Mouse (Mus musculus) adrenal gland, adult 2 months (tissue): ENCODE data around the gene Lect2. TPM values are rescaled to one million over a fixed set of nuclear protein-coding genes. Genes with fewer than 3 reads are reported as not detected.

ENCODE experiments used
- DNase-seq: peaks from one replicate; pipeline ENCODE4 v3.0.0; 2021
- long read RNA-seq: library from polyadenylated mRNA; stranded (forward); transcript quantifications from one replicate; pipeline ENCODE4 v2.0.0, GENCODE M21; 2021
- polyA plus RNA-seq: library from polyadenylated mRNA; depleted of rRNA; stranded (reverse); fragments of >200 nt; gene quantifications from 2 replicates; pipeline ENCODE4 v1.2.3, GENCODE M21; 2012; rRNA removed
- total RNA-seq, 2 experiments: library from RNA; stranded (reverse); gene quantifications; 2 replicates each; pipeline ENCODE4 v1.2.3; 2021

Lect2 gene
- total RNA-seq, result under 1 TPM in 1 of 2 experiments, not detected in 1; 0.49 TPM
- polyA plus RNA-seq, result not detected in 2 replicates
- long read RNA-seq, result 0 reads

GRCm38 (mm10) chr13:56548401-56548800, at the start of gene Lect2:
Lect2 (minus strand) TSS chr13:56548502.
- no peak for DNase-seq

- DNase-seq, result no peak
Observed at GRCm38 (mm10) chr13:56597296-56597695, 49.0 kb upstream of the Lect2 start.

DNA sequence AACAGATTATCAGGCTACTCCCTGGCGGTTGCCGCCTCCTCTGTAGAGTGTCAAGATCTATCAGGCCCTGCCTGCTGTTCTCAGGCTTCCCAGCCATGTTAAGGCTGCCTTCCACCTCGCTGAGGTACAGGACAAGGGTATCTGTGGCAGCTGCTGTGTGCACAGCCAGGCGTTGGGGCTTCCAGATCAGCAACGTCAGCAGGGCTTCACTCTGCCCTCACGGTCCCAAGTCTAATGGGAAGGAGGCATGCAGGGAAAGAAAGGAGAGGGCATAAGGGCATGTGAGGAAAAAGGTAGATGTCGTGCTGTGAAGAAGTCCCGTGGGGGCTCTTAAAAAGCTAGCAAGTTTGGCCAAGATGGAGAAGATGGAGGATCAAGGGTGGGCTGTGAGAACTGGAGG, 46.9 kb upstream of the Lect2 start:
- DNase-seq, result no peak

DNA sequence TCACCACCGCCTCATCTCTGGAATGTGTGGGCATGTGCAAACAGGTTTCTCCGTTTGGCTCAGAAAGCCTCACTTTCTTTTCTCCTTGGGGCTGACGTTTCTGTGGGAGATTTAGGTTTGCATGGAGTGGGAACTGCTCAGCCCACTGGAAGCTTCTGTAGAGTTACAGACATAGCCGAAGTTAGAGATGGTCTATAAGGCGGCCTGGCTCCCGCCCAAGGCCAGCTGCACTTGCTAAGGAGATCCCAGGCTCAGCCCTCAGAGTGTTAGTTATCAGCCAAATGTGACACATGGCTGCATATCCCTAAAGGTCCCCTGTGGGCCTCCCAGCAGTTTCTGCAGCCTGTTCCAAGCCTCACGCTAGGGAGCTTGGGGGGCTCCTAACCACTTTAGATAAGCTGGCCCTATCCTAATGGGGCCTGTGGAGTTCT, 45.7 kb upstream of the Lect2 start:
- DNase-seq, result no peak

GRCm38 (mm10) chr13:56593196-56593595, 44.9 kb upstream of the Lect2 start:
- no peak for DNase-seq

GRCm38 (mm10) chr13:56591939-56592338, 43.6 kb upstream of the Lect2 start:
- DNase-seq, result no peak

- DNase-seq, result peak; percentile 89
Observed at GRCm38 (mm10) chr13:56591191-56591590, 42.9 kb upstream of the Lect2 start.

GRCm38 (mm10) chr13:56590202-56590601, 41.9 kb upstream of the Lect2 start:
- peak; percentile 75 for DNase-seq

DNA sequence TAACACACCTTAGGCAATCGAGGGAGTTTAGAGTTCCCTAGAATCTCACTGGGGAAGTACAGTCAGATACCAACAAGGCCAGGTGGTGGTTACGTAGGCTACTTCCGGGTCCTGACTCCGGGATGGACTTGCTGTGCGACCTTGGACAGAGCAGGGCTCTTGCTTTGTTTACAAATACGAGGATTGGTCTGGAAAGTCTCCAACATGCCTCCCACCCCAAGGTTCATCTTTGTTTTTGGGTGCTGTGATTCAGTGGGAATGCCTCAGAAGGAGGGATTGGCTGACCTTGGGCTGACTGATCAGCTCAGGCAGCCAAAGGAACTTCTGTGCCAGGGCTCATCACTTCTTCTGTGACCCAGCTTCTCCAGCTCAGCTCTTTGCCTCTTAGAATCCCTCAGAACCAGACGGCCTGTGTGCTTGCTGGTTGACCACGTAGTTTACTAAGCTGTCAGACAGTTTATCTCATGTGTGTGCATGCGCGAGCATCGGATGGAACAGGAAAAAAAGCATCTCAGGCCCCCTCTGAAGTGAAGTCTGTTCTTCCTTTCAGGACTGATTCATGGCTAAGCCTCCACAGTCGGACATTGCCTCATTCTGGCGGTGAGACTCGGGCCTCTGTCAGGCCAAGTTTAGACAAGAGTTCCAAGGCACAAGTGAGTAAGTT, 40.3 kb upstream of the Lect2 start:
- peak; percentile 88 for DNase-seq

DNA sequence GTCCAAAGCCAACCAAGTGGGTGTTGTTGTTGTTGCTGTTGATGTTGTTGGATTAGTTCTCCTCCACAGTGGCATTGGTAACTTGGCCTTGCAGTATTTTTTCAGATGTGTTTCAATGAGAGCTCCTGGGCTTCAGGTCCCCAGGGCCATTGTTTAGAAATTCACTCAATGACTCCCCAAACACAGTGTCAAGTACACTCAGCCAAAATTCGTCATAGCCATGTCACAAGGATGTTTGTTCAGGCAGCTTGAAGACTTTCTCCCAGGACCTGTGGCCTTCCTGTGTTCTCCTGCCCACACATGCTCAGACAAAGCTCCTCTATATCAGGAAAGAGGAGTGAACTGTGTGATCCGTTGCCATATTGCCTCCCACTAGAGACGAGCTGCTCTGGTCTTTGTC, 37.7 kb upstream of the Lect2 start:
- DNase-seq, result peak; percentile 42

DNA sequence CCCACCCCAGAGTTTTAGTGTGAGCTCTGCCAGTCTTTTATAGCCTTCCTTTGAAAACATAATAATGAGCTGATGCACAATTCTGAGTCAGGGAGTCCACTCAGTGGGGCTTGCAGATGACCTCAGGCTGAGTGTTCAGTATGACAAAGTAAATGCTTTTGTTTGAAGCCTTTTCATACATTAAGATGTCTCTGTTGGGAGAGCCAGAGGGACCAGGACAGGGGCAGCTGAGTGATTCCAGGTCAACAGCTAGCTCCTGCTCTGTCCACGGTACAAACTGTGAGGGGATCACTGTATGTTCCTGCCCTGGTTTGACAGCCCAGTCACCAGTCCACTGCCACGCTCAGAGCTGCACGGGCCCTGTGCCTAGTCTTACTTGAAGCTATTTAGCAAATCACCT, 34.4 kb upstream of the Lect2 start:
- peak; percentile 44 for DNase-seq

- DNase-seq, result no peak
Observed at GRCm38 (mm10) chr13:56581961-56582434, 33.7 kb upstream of the Lect2 start.

GRCm38 (mm10) chr13:56581512-56581911, 33.2 kb upstream of the Lect2 start:
- DNase-seq, result no peak

DNA sequence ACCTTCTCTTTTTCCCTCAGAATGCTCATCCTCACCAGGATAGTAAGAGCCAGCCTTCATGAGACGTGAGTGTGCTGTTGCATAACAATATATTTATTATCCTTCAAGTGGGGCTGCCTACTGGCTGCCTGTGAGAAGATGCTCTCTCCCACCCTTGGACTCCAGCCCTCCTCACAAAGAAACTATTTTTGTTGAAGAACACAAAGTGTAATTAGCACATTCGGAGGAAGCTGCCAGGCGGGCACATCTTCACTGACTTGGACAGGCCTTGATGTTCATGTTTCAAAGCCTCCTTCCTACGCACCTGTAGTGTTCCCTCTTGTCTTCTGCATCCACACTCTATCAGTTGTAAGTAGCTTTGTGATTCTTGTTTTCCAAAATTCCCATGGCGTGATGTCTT, 32.1 kb upstream of the Lect2 start:
- no peak for DNase-seq

DNA sequence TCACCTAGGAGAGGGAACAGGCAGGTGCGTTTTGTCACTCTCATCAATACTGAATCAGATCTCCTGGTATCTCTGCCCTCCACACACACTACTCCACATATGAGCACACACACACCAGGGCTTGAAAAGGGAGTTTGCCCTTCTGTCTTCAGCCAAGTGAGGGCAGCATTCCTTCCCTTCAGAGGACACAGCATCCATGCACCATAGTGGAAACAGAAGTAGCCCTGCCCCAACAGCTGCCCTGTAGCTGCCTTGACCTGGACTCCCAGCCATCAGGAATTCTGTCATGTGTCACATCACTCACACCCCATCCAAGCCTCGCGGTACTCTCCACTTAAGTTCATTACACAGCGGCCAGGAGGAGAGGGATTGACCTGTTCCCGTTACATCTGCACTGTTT, 29.8 kb upstream of the Lect2 start:
- DNase-seq, result peak; percentile 44

DNA sequence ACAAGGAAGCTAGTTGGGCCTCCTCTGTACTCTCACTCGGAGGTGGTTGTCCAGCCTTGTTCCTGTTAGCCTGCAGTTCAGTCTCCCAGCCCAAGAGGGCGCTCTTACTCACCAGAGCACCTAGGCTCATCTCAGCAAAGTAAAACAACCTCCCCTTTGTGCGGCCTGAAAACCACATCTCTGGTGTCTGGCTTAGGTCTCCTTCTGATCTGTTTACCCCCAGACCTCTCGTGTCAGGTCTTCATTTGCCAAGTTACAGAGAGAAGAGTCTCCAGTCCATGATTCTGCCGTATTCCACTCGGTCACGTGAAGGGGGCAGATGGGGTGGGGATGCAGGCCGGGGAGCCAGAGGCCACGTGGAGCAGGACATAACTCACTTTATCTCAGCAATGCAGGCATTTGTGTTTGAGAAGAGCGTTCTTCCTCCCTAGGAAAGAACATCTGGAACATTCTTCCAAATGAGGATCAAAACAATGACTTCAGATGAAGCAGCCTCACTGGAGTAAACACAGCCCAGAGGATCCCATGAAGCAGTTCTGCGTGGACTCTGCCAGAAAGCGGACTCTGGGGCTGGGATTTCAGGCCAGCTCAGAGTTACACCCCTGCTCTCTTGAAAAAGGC, 27.5 kb upstream of the Lect2 start:
- peak; percentile 78 for DNase-seq

- no peak for DNase-seq
Observed at GRCm38 (mm10) chr13:56575074-56575473, 26.8 kb upstream of the Lect2 start.

DNA sequence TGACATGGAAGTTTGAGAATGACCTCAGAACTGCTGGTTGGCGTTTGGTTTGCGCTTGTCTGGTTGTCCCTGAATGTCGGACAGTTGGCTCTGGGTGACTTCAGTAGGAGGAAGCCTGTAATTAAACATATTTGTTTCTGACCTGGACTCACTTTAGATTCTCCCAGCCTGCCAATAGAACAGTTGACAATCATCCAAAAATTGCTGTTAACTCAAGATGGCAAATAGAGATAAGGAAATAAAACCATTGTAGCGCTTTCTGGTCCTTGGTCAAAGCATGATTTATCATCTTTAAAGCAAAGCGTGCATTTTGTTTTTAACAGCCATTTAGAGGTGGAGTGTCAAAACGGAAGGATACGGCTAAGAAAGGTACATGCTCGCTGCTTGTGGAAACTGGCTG, 23.3 kb upstream of the Lect2 start:
- DNase-seq, result no peak

DNA sequence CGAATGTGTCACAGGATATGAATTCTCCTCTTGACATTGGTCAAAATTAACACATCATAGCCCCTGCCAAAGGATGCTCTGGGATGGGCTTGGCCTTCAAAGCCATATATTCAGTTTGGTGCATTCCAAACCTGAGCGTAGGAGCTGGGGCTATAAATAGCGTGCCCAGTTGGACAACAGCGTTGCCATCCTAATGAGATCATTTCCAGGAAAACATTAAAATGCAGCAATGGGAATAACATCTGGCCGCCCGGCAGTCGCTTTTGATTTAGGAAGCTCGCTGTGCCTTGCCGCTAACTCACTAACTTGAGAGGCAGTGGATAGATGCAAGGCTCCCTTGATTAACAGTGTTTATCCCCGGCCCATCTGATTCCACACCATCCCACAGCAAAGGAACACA, 18.0 kb upstream of the Lect2 start:
- no peak for DNase-seq

GRCm38 (mm10) chr13:56563075-56563474, 14.8 kb upstream of the Lect2 start:
- no peak for DNase-seq

GRCm38 (mm10) chr13:56561129-56561528, 12.8 kb upstream of the Lect2 start:
- DNase-seq, result no peak

DNA sequence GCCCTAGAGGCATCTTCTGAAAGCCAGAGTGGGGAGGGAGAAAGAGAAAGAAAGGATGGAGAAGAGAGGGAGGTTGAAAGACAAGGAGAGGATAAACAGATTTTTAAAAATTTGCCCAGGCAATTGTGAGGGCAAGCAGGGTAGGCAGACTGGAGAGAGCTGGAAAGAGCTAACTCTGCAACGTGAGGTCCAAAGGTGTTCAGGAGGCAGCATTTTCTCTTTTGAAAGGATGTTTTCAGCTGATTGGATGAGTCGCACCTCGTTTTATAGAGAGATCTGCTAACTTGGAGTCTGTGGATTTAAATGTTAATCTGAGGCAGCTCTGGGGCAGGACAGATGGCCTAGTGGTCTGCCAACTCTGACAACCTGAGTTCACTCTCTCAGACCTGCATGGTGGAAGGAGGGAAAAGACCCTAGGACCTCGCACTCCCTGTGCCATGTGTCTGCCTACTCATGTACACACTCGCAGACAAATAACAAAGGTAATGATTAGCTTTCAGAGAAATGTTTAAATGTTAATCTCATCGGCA, 11.6 kb upstream of the Lect2 start:
- no peak for DNase-seq

DNA sequence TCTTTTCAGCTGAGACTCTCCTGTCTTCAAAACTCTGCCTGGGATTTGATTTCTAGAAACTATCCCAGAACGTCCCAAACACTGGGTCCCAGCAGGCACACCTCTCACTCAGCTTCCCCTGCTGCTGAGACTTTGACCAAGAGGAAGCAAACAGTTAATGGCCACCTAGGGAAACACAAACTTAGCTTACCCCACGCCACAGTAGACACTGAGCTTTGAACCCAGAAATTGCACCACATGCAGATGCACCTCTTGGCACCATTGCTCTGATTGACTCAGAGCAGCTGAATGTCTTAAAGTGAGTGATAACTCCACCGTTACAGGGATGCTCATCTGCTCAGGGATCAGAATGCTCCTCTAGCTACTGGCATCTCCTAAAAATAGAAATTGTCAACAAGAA, 10.5 kb upstream of the Lect2 start:
- DNase-seq, result no peak

DNA sequence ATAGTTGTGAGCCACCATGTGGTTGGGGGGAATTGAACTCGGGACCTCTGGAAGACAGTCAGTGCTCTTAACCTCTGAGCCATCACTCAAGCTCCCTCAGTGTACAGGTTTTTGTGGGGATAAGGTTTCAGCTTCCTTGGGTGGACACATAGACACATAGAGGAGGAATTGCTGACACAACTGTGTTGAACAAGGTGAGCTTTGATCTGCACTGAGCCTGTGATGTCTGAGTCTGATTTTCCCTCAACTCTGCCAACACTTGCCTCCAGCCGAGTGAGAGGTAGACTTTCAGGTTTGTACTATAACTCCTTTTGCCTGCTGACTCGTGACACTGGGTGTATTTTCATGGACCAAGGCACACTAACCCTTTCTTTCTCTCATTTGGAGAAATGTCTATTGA, 8.4 kb upstream of the Lect2 start:
- no peak for DNase-seq
